Mouse (Mus musculus) embryonic facial prominence, embryonic 12.5 days (tissue): ENCODE results near the gene Atp9a. TPM values are rescaled to one million over a fixed set of nuclear protein-coding genes. Genes with fewer than 3 reads are reported as not detected.
A peak's percentile ranks its signal among the peaks of the same experiment; 100 is the strongest.
"Not testable (repeated sequence)": the region's sequence is repeated elsewhere in the genome, so short reads cannot be mapped to it uniquely, and the experiment has no call there.

ENCODE experiments used
- ATAC-seq: fragments of 200-750 bp; cut with Nextera tagmentation; 2 replicates; pipeline ENCODE4 v1.8.0; 2017; ENCODE audit not compliant: insufficient number of reproducible peaks, insufficient read depth, low FRiP score, low TSS enrichment
- H3K27ac ChIP-seq: fragments of 300-500 bp; sonication (generic); 2 replicates; pipeline ENCODE4 v1.5.1; 2016; ENCODE audit warnings: mild to moderate bottlenecking
- H3K27me3 ChIP-seq: fragments of 300-500 bp; sonication (generic); 2 replicates; pipeline ENCODE4 v1.6.1; 2016; ENCODE audit warnings: mild to moderate bottlenecking, moderate library complexity
- H3K36me3 ChIP-seq: fragments of 300-500 bp; sonication (generic); 2 replicates; pipeline ENCODE4 v1.6.1; 2016; ENCODE audit warnings: mild to moderate bottlenecking
- H3K4me1 ChIP-seq: fragments of 300-500 bp; sonication (generic); 2 replicates; pipeline ENCODE4 v1.6.1; 2016
- H3K4me2 ChIP-seq: fragments of 300-500 bp; sonication (generic); replicated peaks from 2 replicates; pipeline ENCODE4 v1.6.1; 2016; ENCODE audit warnings: mild to moderate bottlenecking, moderate library complexity
- H3K4me3 ChIP-seq: fragments of 300-500 bp; sonication (generic); 2 replicates; pipeline ENCODE4 v1.5.1; 2016; ENCODE audit warnings: mild to moderate bottlenecking
- H3K9ac ChIP-seq: fragments of 300-500 bp; sonication (generic); 2 replicates; pipeline ENCODE4 v1.6.1; 2016; ENCODE audit warnings: mild to moderate bottlenecking, moderate library complexity
- H3K9me3 ChIP-seq: fragments of 300-500 bp; sonication (generic); 2 replicates; pipeline ENCODE4 v1.6.1; 2016; ENCODE audit warnings: mild to moderate bottlenecking, moderate library complexity
- WGBS: fragments of 180-500 bp; shearing (Covaris S2); methylation state at CpG from one replicate; pipeline ENCODE4 v1.1.7; 2016; 5-methylcytosine and 5-hydroxymethylcytosine counted together
- polyA plus RNA-seq: library from polyadenylated mRNA; unstranded; fragments of >200 nt; fragmentation: Nextera tagmentation; extraction: Ambion mirVana; gene quantifications from 2 replicates; pipeline ENCODE4 v1.2.1, GENCODE M21; 2016

Atp9a gene
- polyA plus RNA-seq, 1 experiment from 2014 or later, result 24.5 TPM

DNA sequence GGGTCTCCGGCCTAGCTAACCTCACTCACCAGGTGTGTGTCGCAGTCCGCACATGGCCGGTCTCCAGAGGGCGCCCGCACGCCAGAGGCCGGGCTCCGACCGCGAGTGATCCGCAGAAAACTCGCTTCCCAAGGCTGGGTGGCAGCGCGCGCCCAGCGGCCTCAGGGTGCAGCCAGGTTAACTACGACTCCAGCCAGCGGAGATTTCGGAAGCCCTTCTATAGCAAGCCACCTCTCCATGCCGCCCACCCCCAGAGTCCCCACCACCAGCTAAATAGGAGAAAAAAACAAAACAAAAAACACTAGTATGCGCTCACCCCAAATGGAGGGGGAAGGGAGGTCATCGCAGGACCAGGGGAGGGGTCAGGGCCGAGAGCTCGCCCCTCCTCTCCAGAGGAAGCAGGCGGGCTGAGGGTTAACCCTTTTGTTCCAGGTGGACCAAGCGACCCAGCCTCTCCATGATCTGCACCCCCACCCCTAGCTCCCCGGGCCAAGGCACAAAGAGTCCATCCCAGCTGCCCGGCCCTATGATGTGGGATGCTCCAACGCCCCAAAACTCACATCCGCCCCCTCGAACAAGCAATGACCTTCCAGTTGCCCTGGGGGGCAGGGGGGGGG is 23.0 kb upstream of the Atp9a start:
- Histone ChIP-seq H3K4me1 (peaks cover 23% of the 10 kb centered on the region), H3K4me3 (peak overlapping the region; percentile 61), H3K9me3 (no peaks in the 10 kb centered on the region), H3K27me3 (peaks cover 44% of the 10 kb centered on the region), H3K36me3 (no peaks in the 10 kb centered on the region), H3K27ac (peak overlapping the region; percentile 54; the same call in 1 of the 2 replicates), H3K9ac (peak overlapping the region; percentile 58), H3K4me2 (peak overlapping the region; percentile 97)
- 2% methylated on average over 32 of the region's 32 CpGs for WGBS
- peak; percentile 50; the same call in 1 of the 2 replicates for ATAC-seq

- Histone ChIP-seq H3K27me3 (peaks cover 37% of the 10 kb centered on the region), H3K4me1 (peaks cover 23% of the 10 kb centered on the region), H3K9ac (0 out of 2 replicates have a peak overlapping the region, but pooled peaks have one; percentile 58), H3K9me3 (no peaks in the 10 kb centered on the region), H3K4me2 (peak overlapping the region; percentile 97; the same call in 1 of the 2 replicates), H3K27ac (no peak overlapping the region), H3K4me3 (peak overlapping the region; percentile 16; the same call in 1 of the 2 replicates), H3K36me3 (no peaks in the 10 kb centered on the region)
- ATAC-seq, result no peak
- WGBS, result 7% methylated on average over 9 of the region's 9 CpGs
These were observed 22.3 kb upstream of the Atp9a start for GRCm38 (mm10) chr2:168764460-168764867.

DNA sequence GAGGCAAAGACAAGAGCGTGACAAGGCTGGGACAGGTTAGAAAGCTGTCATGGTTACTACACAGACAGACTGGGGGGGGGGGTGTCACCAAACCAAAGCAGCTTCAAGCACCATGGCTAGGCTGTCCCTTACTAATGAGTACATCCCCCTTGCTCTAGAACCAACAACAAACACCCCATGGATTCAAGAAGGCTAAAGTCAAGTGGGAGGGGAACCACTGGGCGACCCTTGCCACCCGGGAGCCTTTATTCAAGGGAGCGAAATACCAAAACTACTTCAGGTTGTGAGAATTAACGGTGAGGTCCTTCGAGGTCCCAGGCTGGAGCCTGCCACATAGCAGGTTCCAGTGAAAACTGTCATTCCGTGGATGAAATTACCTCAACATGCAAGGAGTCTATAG is 21.6 kb upstream of the Atp9a start:
- WGBS, result 13% methylated on average over 7 of the region's 7 CpGs
- Histone ChIP-seq H3K4me2 (peak overlapping the region; percentile 97; the same call in 1 of the 2 replicates), H3K4me1 (peaks cover 23% of the 10 kb centered on the region), H3K9ac (no peak overlapping the region), H3K36me3 (no peaks in the 10 kb centered on the region), H3K9me3 (no peaks in the 10 kb centered on the region), H3K4me3 (no peak overlapping the region), H3K27ac (no peak overlapping the region), H3K27me3 (peaks cover 34% of the 10 kb centered on the region)
- ATAC-seq, result no peak

DNA sequence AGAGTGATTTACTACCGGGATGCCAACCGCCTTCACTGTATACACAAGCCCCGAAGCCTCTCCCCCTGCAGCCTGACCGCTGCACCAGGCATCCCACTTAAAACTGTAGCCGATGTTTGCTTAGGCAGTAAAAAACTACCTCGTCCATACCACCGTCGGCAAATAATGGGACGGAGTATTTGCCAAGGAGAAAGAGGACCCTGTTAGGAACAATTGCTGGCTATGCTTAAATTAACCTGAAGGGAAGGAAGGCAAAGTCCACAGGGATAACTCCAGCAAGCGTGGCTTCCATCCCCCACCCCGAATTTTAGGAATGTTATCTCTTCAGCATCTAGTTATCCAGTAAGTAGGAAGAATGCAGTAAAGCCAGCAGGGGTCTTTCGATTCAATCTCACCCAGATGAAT is 20.2 kb upstream of the Atp9a start:
- Histone ChIP-seq H3K9ac (peak overlapping the region; percentile 20; the same call in 1 of the 2 replicates), H3K27me3 (peaks cover 22% of the 10 kb centered on the region), H3K4me3 (peak overlapping the region; percentile 13; the same call in 1 of the 2 replicates), H3K9me3 (no peaks in the 10 kb centered on the region), H3K4me1 (peaks cover 23% of the 10 kb centered on the region), H3K4me2 (peak overlapping the region; percentile 36), H3K27ac (peak overlapping the region; percentile 30; the same call in 1 of the 2 replicates), H3K36me3 (no peaks in the 10 kb centered on the region)
- 4% methylated on average over 12 of the region's 12 CpGs for WGBS
- ATAC-seq, result no peak

- no peaks in the 10 kb centered on the region for H3K9me3 ChIP-seq
- H3K4me2 ChIP-seq, result peak overlapping the region; percentile 36
- H3K36me3 ChIP-seq, result no peaks in the 10 kb centered on the region
- 27% methylated on average over 4 of the region's 4 CpGs for WGBS
- H3K4me1 ChIP-seq, result peaks cover 20% of the 10 kb centered on the region
- peak overlapping the region; percentile 30; the same call in 1 of the 2 replicates for H3K27ac ChIP-seq
- no peak for ATAC-seq
- H3K4me3 ChIP-seq, result peak overlapping the region; percentile 13; the same call in 1 of the 2 replicates
- H3K9ac ChIP-seq, result peak overlapping the region; percentile 20; the same call in 1 of the 2 replicates
- H3K27me3 ChIP-seq, result peaks cover 19% of the 10 kb centered on the region
These were observed 19.7 kb upstream of the Atp9a start for GRCm38 (mm10) chr2:168761954-168762353.

DNA sequence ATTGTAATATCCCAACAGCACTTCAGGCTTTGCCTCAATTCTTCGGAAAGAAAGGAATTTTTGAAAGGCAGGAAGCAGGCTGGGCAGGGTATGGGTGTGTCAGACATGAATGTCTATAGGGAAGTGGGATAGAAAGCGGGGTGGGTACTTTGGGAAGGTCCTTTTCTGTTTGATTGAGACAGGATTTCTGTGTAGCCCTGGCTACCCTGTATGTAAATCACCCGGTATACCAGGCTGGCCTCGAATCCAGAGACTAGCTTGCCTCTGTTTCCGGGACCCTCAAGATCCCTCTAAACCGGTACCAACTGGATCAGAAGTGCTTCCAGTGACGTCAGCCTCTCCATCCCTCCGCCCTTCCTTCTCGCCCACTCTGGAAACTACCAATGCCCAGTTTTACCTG is 18.9 kb upstream of the Atp9a start:
- no peak overlapping the region for H3K4me3 ChIP-seq
- peaks cover 17% of the 10 kb centered on the region for H3K4me1 ChIP-seq
- H3K9ac ChIP-seq, result no peak overlapping the region
- H3K27ac ChIP-seq, result no peak overlapping the region
- H3K36me3 ChIP-seq, result peaks cover 3% of the 10 kb centered on the region; the same call in 1 of the 2 replicates
- no peak overlapping the region for H3K4me2 ChIP-seq
- H3K9me3 ChIP-seq, result no peaks in the 10 kb centered on the region
- no peak for ATAC-seq
- 86% methylated on average over 9 of the region's 9 CpGs for WGBS
- peaks cover 11% of the 10 kb centered on the region for H3K27me3 ChIP-seq

DNA sequence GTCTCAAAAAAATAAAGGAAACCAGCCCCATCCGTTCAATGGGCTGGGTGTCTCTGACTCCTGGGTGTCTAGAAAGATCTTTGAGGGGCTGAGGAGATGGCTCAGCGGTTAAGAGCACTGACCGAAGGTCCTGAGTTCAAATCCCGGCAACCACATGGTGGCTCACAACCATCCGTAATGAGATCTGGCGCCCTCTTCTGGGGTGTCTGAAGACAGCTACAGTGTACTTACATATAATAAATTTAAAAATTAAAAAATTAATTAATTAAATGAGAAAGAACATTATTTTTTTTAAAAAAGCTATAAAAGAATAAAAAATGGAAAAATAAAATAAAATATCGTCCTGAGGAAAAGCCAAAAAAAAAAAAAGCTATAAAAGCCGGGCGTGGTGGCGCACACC is 2.2 kb upstream of the Atp9a start:
- 89% methylated on average over 10 of the region's 10 CpGs for WGBS

DNA sequence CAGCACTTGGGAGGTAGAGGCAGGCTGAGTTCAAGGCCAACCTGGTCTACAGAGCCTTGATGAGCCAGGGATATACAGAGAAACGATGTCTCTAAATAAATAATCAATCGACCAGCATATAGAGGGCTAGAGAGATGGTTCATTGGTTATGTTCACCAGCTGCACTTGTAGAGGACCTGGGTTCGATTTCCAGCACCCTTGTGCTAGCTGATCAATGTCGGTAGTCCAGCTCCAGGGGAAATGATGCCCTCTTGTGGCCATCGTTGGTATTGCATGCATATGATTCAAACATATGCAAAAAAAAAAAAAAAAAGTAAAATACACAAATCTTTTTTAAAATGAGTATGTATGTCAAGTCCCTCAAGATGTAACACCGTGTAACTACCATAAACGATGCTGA is 440 bp upstream of the Atp9a start:
- peak overlapping the region; percentile 82; the same call in 1 of the 2 replicates for H3K27ac ChIP-seq
- no peaks in the 10 kb centered on the region for H3K9me3 ChIP-seq
- peak overlapping the region; percentile 74 for H3K4me2 ChIP-seq
- H3K27me3 ChIP-seq, result no peaks in the 10 kb centered on the region
- no peak for ATAC-seq
- peak overlapping the region; percentile 88 for H3K4me3 ChIP-seq
- H3K36me3 ChIP-seq, result no peaks in the 10 kb centered on the region
- WGBS, result 24% methylated on average over 7 of the region's 7 CpGs
- no peaks in the 10 kb centered on the region for H3K4me1 ChIP-seq
- no peak overlapping the region for H3K9ac ChIP-seq

More for the DNA sequence above, 2.2 kb upstream of the Atp9a start:
- ATAC-seq, H3K4me3 ChIP-seq, H3K9ac ChIP-seq, H3K4me1 ChIP-seq, H3K27me3 ChIP-seq, H3K4me2 ChIP-seq, H3K9me3 ChIP-seq, H3K27ac ChIP-seq, H3K36me3 ChIP-seq: not testable (repeated sequence)

- peak; percentile 84 for ATAC-seq
- no peaks in the 10 kb centered on the region for H3K4me1 ChIP-seq
- H3K4me2 ChIP-seq, result peak overlapping the region; percentile 74
- no peaks in the 10 kb centered on the region for H3K9me3 ChIP-seq
- peak overlapping the region; percentile 85 for H3K9ac ChIP-seq
- WGBS, result 1% methylated on average over 37 of the region's 108 CpGs
- H3K36me3 ChIP-seq, result no peaks in the 10 kb centered on the region
- H3K4me3 ChIP-seq, result peak overlapping the region; percentile 88
- H3K27ac ChIP-seq, result peak overlapping the region; percentile 82
- no peaks in the 10 kb centered on the region for H3K27me3 ChIP-seq
These were observed 743 bp downstream of the Atp9a start for GRCm38 (mm10) chr2:168741273-168742058.

DNA sequence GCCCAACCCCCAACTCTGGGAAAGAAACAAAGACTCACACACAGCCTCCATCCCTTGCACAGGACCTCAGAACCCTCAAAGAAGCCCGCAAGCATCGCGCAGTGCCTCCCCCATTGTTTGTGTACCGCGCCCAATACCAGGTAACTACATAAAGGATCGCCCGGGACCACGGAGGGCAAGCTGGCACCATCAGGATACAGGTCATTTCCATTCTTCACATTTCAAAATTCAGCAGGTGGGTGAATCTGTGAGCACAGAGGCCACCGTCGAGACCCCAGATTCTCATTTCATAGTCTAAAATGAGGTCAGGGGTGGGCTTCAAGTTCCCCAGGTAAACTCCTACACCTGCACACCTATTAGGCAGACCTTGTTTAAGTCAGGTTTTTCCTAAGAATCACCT is 1.7 kb downstream of the Atp9a start:
- no peaks in the 10 kb centered on the region for H3K27me3 ChIP-seq
- H3K4me1 ChIP-seq, result no peaks in the 10 kb centered on the region
- no peak for ATAC-seq
- H3K4me2 ChIP-seq, result peak overlapping the region; percentile 69
- H3K27ac ChIP-seq, result no peak overlapping the region
- H3K36me3 ChIP-seq, result no peaks in the 10 kb centered on the region
- H3K9me3 ChIP-seq, result no peaks in the 10 kb centered on the region
- no peak overlapping the region for H3K9ac ChIP-seq
- WGBS, result 91% methylated on average over 10 of the region's 10 CpGs
- peak overlapping the region; percentile 88 for H3K4me3 ChIP-seq

GRCm38 (mm10) chr2:168738854-168739253 is 3.4 kb downstream of the Atp9a start:
- no peaks in the 10 kb centered on the region for H3K4me1 ChIP-seq
- H3K27me3 ChIP-seq, result no peaks in the 10 kb centered on the region
- no peaks in the 10 kb centered on the region for H3K36me3 ChIP-seq
- no peak overlapping the region for H3K9ac ChIP-seq
- WGBS, result 93% methylated on average over 1 of the region's 1 CpGs
- H3K9me3 ChIP-seq, result no peaks in the 10 kb centered on the region
- ATAC-seq, result no peak
- no peak overlapping the region for H3K4me2 ChIP-seq
- H3K27ac ChIP-seq, result no peak overlapping the region
- H3K4me3 ChIP-seq, result no peak overlapping the region

GRCm38 (mm10) chr2:168737878-168738277 is 4.3 kb downstream of the Atp9a start:
- Histone ChIP-seq H3K4me3 (no peak overlapping the region), H3K4me1 (no peaks in the 10 kb centered on the region), H3K9me3 (no peaks in the 10 kb centered on the region), H3K27ac (no peak overlapping the region), H3K27me3 (no peaks in the 10 kb centered on the region), H3K4me2 (no peak overlapping the region), H3K36me3 (no peaks in the 10 kb centered on the region), H3K9ac (no peak overlapping the region)
- WGBS, result 64% methylated on average over 10 of the region's 10 CpGs
- ATAC-seq, result no peak
